8 mouse cellular contexts compared by ENCODE assay signal in genomic region chr12:19246731-19247130, GRCm38 (mm10).
DNase-seq lines count a peak whose midpoint lies in the region; ATAC-seq and TF ChIP-seq lines count a peak whose summit lies in the region.
"Not testable (repeated sequence)": the region's sequence is repeated elsewhere in the genome, so short reads cannot be mapped to it uniquely, and the experiment has no call there.

No protein-coding gene starts in this region.

- not testable (repeated sequence) for TF ChIP-seq POLR2A in heart, adult 2 months (IDR thresholded peaks at IDR 0.05; ENCODE audit: insufficient read depth, low read depth, low read length)

- TF ChIP-seq CTCF in heart, adult 2 months (IDR thresholded peaks at IDR 0.05), result peak; percentile 55

- H3K4me3 ChIP-seq in ES-E14 (ENCODE audit: insufficient read depth in 1 of 2, low read depth in 1 of 2, low read length in 2 of 2, poor library complexity in 1 of 2, severe bottlenecking in 1 of 2), result peak overlapping the region; percentile 57 to 61
- not testable (repeated sequence) for H3K4me3 ChIP-seq in heart, adult 2 months; liver, embryonic 13.5 days (replicated peaks)

- DNase-seq in ES-E14 (ENCODE audit: low read depth, low spot score), result not testable (repeated sequence)
- peak; percentile 46 for DNase-seq in adrenal gland, postnatal 14 days
- peak; percentile 27 to 30 for DNase-seq in cerebellum, postnatal 14 days
- peak; percentile 44 to 50 for DNase-seq in heart, adult 2 months
- DNase-seq in kidney, adult 9 months, result peak; percentile 42
- DNase-seq in liver, embryonic 13.5 days, result peak; percentile 51
- DNase-seq in retina, embryonic 14.5 days (ENCODE audit: low spot score), result peak; percentile 22
- DNase-seq in thymus, postnatal 36 days, result peak; percentile 9 to 28

- H3K79me2 ChIP-seq in heart, adult 2 months (replicated peaks; ENCODE audit: control insufficient read depth, insufficient read depth, low read length), result not testable (repeated sequence)

- WGBS in heart, adult 2 months, result 88% methylated on average over 23 of the region's 23 CpGs
- WGBS in liver, embryonic 13.5 days (ENCODE audit: insufficient replicate concordance), result 86% methylated on average over 23 of the region's 23 CpGs

- H3K4me1 ChIP-seq in ES-E14 (ENCODE audit: control insufficient read depth in 2 of 2, insufficient read depth in 2 of 2, low read length in 2 of 2, poor library complexity in 1 of 2); heart, adult 2 months (ENCODE audit: control insufficient read depth, insufficient read depth, low read length); liver, embryonic 13.5 days (replicated peaks): not testable (repeated sequence)

- H3K27me3 ChIP-seq in heart, adult 2 months (ENCODE audit: control insufficient read depth, insufficient read depth, low read length); liver, embryonic 13.5 days: not testable (repeated sequence)

- TF ChIP-seq EP300 in heart, adult 2 months (IDR thresholded peaks at IDR 0.05; ENCODE audit: insufficient read depth, low read depth, low read length), result not testable (repeated sequence)

- H3K27ac ChIP-seq in ES-E14 (ENCODE audit: insufficient read depth, low read depth, low read length, poor library complexity, severe bottlenecking); heart, adult 2 months; liver, embryonic 13.5 days: not testable (repeated sequence)

- H3K9me3 ChIP-seq in ES-E14 (ENCODE audit: control insufficient read depth, insufficient read depth, low read depth, low read length); liver, embryonic 13.5 days (replicated peaks): not testable (repeated sequence)

- ATAC-seq in liver, embryonic 13.5 days (ENCODE audit: low read depth), result not testable (repeated sequence)

- 0 out of 2 replicates have a peak overlapping the region, but pooled peaks have one; percentile 23 for H3K9ac ChIP-seq in ES-E14 (ENCODE audit: insufficient read depth, low read depth, low read length, poor library complexity, severe bottlenecking)
- not testable (repeated sequence) for H3K9ac ChIP-seq in heart, adult 2 months (ENCODE audit: low read depth, low read length); liver, embryonic 13.5 days

- in situ Hi-C loops in ES-E14 (cut with MboI; ENCODE audit: low sequenced_read_pairs in 2 of 2, unreplicated experiment in 2 of 2), result not testable (repeated sequence)

- H3K4me2 ChIP-seq in liver, embryonic 13.5 days, result not testable (repeated sequence)

- H3K36me3 ChIP-seq in ES-E14 (ENCODE audit: control insufficient read depth, insufficient read depth, low read length, poor library complexity, severe bottlenecking); heart, adult 2 months (ENCODE audit: control insufficient read depth, insufficient read depth, low read length); liver, embryonic 13.5 days: not testable (repeated sequence)

- intact Hi-C loops in heart, adult 2 months (cut with DNase I), result not testable (repeated sequence)
